Comparison of ENCODE assay signal across 10 mouse cellular contexts in the genomic region with DNA sequence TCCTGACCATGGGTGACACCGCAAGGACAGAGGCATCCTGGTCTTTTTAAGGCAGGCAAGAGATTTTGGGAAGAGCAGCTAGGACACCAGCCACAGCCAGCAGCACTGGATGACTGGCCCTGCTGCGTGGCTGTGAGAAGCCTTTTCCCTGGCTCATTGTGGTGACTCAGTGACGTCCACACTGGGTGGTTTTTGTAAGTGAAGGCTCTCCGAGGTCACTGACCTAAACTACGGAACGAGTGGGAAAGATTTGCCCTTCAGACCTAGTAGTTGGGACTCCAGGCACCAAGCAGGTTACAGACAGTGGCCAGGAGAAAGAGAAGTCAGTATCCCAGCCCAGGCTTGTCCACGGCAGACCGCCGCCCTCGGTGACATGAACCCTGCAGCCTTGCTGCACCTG. TPM values are rescaled to one million over a fixed set of nuclear protein-coding genes. Genes with fewer than 3 reads are reported as not detected.
A peak's percentile ranks its signal among the peaks of the same experiment; 100 is the strongest.
DNase-seq lines count a peak whose midpoint lies in the region; ATAC-seq lines count a peak whose summit lies in the region.
"Had no signal": no experiment of that assay in that cellular context is flagged by ENCODE, and none has a peak within 500 bp of the region (broad histone marks: within the 10 kb centered on the region; RNA-seq: fewer than 3 reads in every experiment).

No protein-coding gene starts in this region.

- no peak for DNase-seq in kidney, adult 8-10 months
- DNase-seq in adrenal gland, postnatal 10 days = peak; percentile 56
- no peak for DNase-seq in forebrain, embryonic 14.5 days (ENCODE audit: low spot score)
- DNase-seq in thymus, postnatal 0 days (ENCODE audit: low spot score) = no peak
- DNase-seq in right cerebral cortex, adult 2 months (ENCODE audit: low spot score in 2 of 2) = no peak

- H3K36me3 ChIP-seq in kidney, embryonic 15.5 days = no peaks in the 10 kb centered on the region
- no peaks in the 10 kb centered on the region for H3K36me3 ChIP-seq in forebrain, embryonic 14.5 days (ENCODE audit: control insufficient read depth, insufficient read depth, low read length)
- no peaks in the 10 kb centered on the region for H3K36me3 ChIP-seq in midbrain, embryonic 16.5 days (ENCODE audit: control insufficient read depth, insufficient read depth, low read length)

- no peak for ATAC-seq in kidney, embryonic 15.5 days (replicated peaks; ENCODE audit: low FRiP score)
- ATAC-seq in forebrain, embryonic 14.5 days = no peak
- ATAC-seq in midbrain, embryonic 16.5 days = no peak
- ATAC-seq in frontal cortex, adult (ENCODE audit: low TSS enrichment) = no peak

- no peak overlapping the region for H3K4me3 ChIP-seq in kidney, embryonic 15.5 days (replicated peaks)
- H3K4me3 ChIP-seq in forebrain, embryonic 14.5 days (ENCODE audit: low read depth, low read length) = no peak overlapping the region
- no peak overlapping the region for H3K4me3 ChIP-seq in midbrain, embryonic 16.5 days (ENCODE audit: low read depth, low read length)

- no peaks in the 10 kb centered on the region for H3K27me3 ChIP-seq in kidney, embryonic 15.5 days
- no peaks in the 10 kb centered on the region for H3K27me3 ChIP-seq in forebrain, embryonic 14.5 days (replicated peaks; ENCODE audit: control insufficient read depth, insufficient read depth, low read length)
- H3K27me3 ChIP-seq in midbrain, embryonic 16.5 days (ENCODE audit: control insufficient read depth, insufficient read depth, low read depth, low read length) = no peaks in the 10 kb centered on the region

- H3K4me1 ChIP-seq in kidney, embryonic 15.5 days = peaks cover 55% of the 10 kb centered on the region
- H3K4me1 ChIP-seq in forebrain, embryonic 14.5 days (ENCODE audit: control insufficient read depth, insufficient read depth, low read length) = peaks cover 27% of the 10 kb centered on the region
- peaks cover 55% of the 10 kb centered on the region for H3K4me1 ChIP-seq in midbrain, embryonic 16.5 days (ENCODE audit: control insufficient read depth, insufficient read depth, low read length)

- H3K4me2 ChIP-seq in kidney, embryonic 15.5 days = no peak overlapping the region
- no peak overlapping the region for H3K4me2 ChIP-seq in forebrain, embryonic 14.5 days (ENCODE audit: low read length)
- H3K4me2 ChIP-seq in midbrain, embryonic 16.5 days (ENCODE audit: low read length) = no peak overlapping the region

- 80% methylated on average over 10 of the region's 10 CpGs for WGBS in kidney, embryonic 15.5 days
- 78% methylated on average over 10 of the region's 10 CpGs for WGBS in forebrain, embryonic 14.5 days
- 74% methylated on average over 10 of the region's 10 CpGs for WGBS in midbrain, embryonic 16.5 days

- H3K9ac ChIP-seq in kidney, embryonic 15.5 days = no peak overlapping the region
- H3K9ac ChIP-seq in forebrain, embryonic 14.5 days (ENCODE audit: low read length) = no peak overlapping the region
- H3K9ac ChIP-seq in midbrain, embryonic 16.5 days (ENCODE audit: low read depth, low read length) = no peak overlapping the region
- H3K9ac ChIP-seq: liver, embryonic 14.5 days had no signal

- H3K9me3 ChIP-seq in kidney, embryonic 15.5 days (replicated peaks) = no peaks in the 10 kb centered on the region
- H3K9me3 ChIP-seq in forebrain, embryonic 14.5 days (replicated peaks; ENCODE audit: control insufficient read depth, low read length) = no peaks in the 10 kb centered on the region
- H3K9me3 ChIP-seq in midbrain, embryonic 16.5 days (replicated peaks; ENCODE audit: control insufficient read depth, low read length, poor library complexity, severe bottlenecking) = no peaks in the 10 kb centered on the region

- H3K27ac ChIP-seq in kidney, embryonic 15.5 days = 0 out of 2 replicates have a peak overlapping the region, but pooled peaks have one; percentile 76
- peak overlapping the region; percentile 80; the same call in 1 of the 2 replicates for H3K27ac ChIP-seq in forebrain, embryonic 14.5 days (ENCODE audit: low read depth, low read length)
- peak overlapping the region; percentile 72; the same call in 1 of the 2 replicates for H3K27ac ChIP-seq in midbrain, embryonic 16.5 days (ENCODE audit: low read length)
- H3K27ac ChIP-seq: liver, embryonic 14.5 days had no signal

RNA-seq across cellular contexts. Expression of gene Ralgds, which starts 11.5 kb away (rescaled TPM):
- 22.6 and 30.5 TPM in 2 replicates for polyA plus RNA-seq in kidney, embryonic 15.5 days (2015; fragmentation: Nextera tagmentation; extraction: Ambion mirVana)
- 10 to 100 TPM; 31.5 to 47.4 TPM for total RNA-seq in adrenal gland, postnatal 10 days (2021)
- 63.3 and 82.1 TPM in 2 replicates for polyA plus RNA-seq in forebrain, embryonic 14.5 days (2014; fragmentation: Nextera tagmentation; extraction: Ambion mirVana)
- polyA plus RNA-seq in midbrain, embryonic 16.5 days (2015; fragmentation: Nextera tagmentation; extraction: Ambion mirVana) = 78.4 and 82.0 TPM in 2 replicates
- polyA plus RNA-seq in thymus, postnatal 0 days (2015; fragmentation: Nextera tagmentation; extraction: Ambion mirVana) = 13.3 and 15.7 TPM in 2 replicates

RNA-seq across cellular contexts. Expression of gene Gm10134, which starts 18.5 kb away (rescaled TPM):
- 10.6 and 12.6 TPM in 2 replicates for polyA plus RNA-seq in kidney, embryonic 15.5 days (2015; fragmentation: Nextera tagmentation; extraction: Ambion mirVana)
- total RNA-seq in adrenal gland, postnatal 10 days (2021) = 1 to 10 TPM; 2.6 to 3.2 TPM
- polyA plus RNA-seq in forebrain, embryonic 14.5 days (2014; fragmentation: Nextera tagmentation; extraction: Ambion mirVana) = 0.94 TPM in 1 of 2 replicates, not detected in the other
- 2.3 and 3.6 TPM in 2 replicates for polyA plus RNA-seq in midbrain, embryonic 16.5 days (2015; fragmentation: Nextera tagmentation; extraction: Ambion mirVana)
- 2.6 and 3.6 TPM in 2 replicates for polyA plus RNA-seq in thymus, postnatal 0 days (2015; fragmentation: Nextera tagmentation; extraction: Ambion mirVana)
- total RNA-seq: gastrocnemius, postnatal 36 days had no signal
- polyA plus RNA-seq: liver, embryonic 14.5 days had no signal

RNA-seq across cellular contexts. Expression of gene Gbgt1, which starts 27.7 kb away (rescaled TPM):
- polyA plus RNA-seq in kidney, embryonic 15.5 days (2015; fragmentation: Nextera tagmentation; extraction: Ambion mirVana) = 5.8 and 6.5 TPM in 2 replicates
- 1 to 10 TPM; 4.3 to 5.4 TPM for total RNA-seq in adrenal gland, postnatal 10 days (2021)
- polyA plus RNA-seq in forebrain, embryonic 14.5 days (2014; fragmentation: Nextera tagmentation; extraction: Ambion mirVana) = 0.22 and 0.33 TPM in 2 replicates
- 1.1 and 1.2 TPM in 2 replicates for polyA plus RNA-seq in midbrain, embryonic 16.5 days (2015; fragmentation: Nextera tagmentation; extraction: Ambion mirVana)
- 0.35 and 0.88 TPM in 2 replicates for polyA plus RNA-seq in thymus, postnatal 0 days (2015; fragmentation: Nextera tagmentation; extraction: Ambion mirVana)

RNA-seq across cellular contexts. Expression of gene Cel, which starts 38.8 kb away (rescaled TPM):
- polyA plus RNA-seq in kidney, embryonic 15.5 days (2015; fragmentation: Nextera tagmentation; extraction: Ambion mirVana) = 0.34 TPM in 1 of 2 replicates, not detected in the other
- total RNA-seq in adrenal gland, postnatal 10 days (2021) = under 1 TPM in 1 of 2 experiments, not detected in 1; 0.15 TPM
- polyA plus RNA-seq in forebrain, embryonic 14.5 days (2014; fragmentation: Nextera tagmentation; extraction: Ambion mirVana) = not detected in 2 replicates
- polyA plus RNA-seq in midbrain, embryonic 16.5 days (2015; fragmentation: Nextera tagmentation; extraction: Ambion mirVana) = not detected in 2 replicates
- 0.44 and 0.50 TPM in 2 replicates for polyA plus RNA-seq in thymus, postnatal 0 days (2015; fragmentation: Nextera tagmentation; extraction: Ambion mirVana)
- total RNA-seq: gastrocnemius, postnatal 36 days had no signal

RNA-seq across cellular contexts. Expression of gene Mrps2, which starts 56.5 kb away (rescaled TPM):
- polyA plus RNA-seq in kidney, embryonic 15.5 days (2015; fragmentation: Nextera tagmentation; extraction: Ambion mirVana) = 62.0 and 64.0 TPM in 2 replicates
- 10 to 100 TPM; 64.6 to 75.6 TPM for total RNA-seq in adrenal gland, postnatal 10 days (2021)
- 55.0 and 59.2 TPM in 2 replicates for polyA plus RNA-seq in forebrain, embryonic 14.5 days (2014; fragmentation: Nextera tagmentation; extraction: Ambion mirVana)
- 45.7 and 47.8 TPM in 2 replicates for polyA plus RNA-seq in midbrain, embryonic 16.5 days (2015; fragmentation: Nextera tagmentation; extraction: Ambion mirVana)
- 34.4 and 39.5 TPM in 2 replicates for polyA plus RNA-seq in thymus, postnatal 0 days (2015; fragmentation: Nextera tagmentation; extraction: Ambion mirVana)
